Mouse (Mus musculus) c-Kit-positive CD71-positive TER-119-negative erythroid progenitor cells, embryonic 14.5 days (primary cell): Measurements from ENCODE around the gene Vmn1r181.
"Not testable (repeated sequence)": the region's sequence is repeated elsewhere in the genome, so short reads cannot be mapped to it uniquely, and the experiment has no call there.

ENCODE experiments used
- DNase-seq: peaks from one replicate; pipeline ENCODE4 v3.0.0-alpha.2; 2013; ENCODE audit warnings: low read depth

Gene Vmn1r181

GRCm38 (mm10) chr7:23974315-23974714, at the start of gene Vmn1r181:
Gene Vmn1r181, plus strand, starts transcription at chr7:23974615.
- DNase-seq = not testable (repeated sequence)

- no peak for DNase-seq
Measured at GRCm38 (mm10) chr7:23926678-23927077, 47.7 kb upstream of the Vmn1r181 start, which contains the start of gene Vmn1r179. Gene Vmn1r179, plus strand, starts transcription at chr7:23926978.

GRCm38 (mm10) chr7:23950332-23950731, 24.1 kb upstream of the Vmn1r181 start, which contains the start of gene Vmn1r180:
Gene Vmn1r180, plus strand, starts transcription at chr7:23950632.
- no peak for DNase-seq

GRCm38 (mm10) chr7:23968044-23968443, 6.4 kb upstream of the Vmn1r181 start:
- not testable (repeated sequence) for DNase-seq

GRCm38 (mm10) chr7:24001391-24001790, 27.0 kb downstream of the Vmn1r181 start, which contains the start of gene V1rd19:
Gene V1rd19, plus strand, starts transcription at chr7:24001691.
- DNase-seq = no peak
